Mouse (Mus musculus) stomach, postnatal 0 days (tissue): ENCODE measurements around the gene Ube2s. TPM values are rescaled to one million over a fixed set of nuclear protein-coding genes. Genes with fewer than 3 reads are reported as not detected.
"Not testable (repeated sequence)": the region's sequence is repeated elsewhere in the genome, so short reads cannot be mapped to it uniquely, and the experiment has no call there.

ENCODE experiments used
- ATAC-seq: fragments of 200-750 bp; cut with Nextera tagmentation; 2 replicates; pipeline ENCODE4 v1.8.0; 2017; ENCODE audit not compliant: low FRiP score, low TSS enrichment
- DNase-seq: peaks from one replicate; pipeline ENCODE4 v3.0.0-alpha.2; 2016; ENCODE audit warnings: low spot score
- H3K27ac ChIP-seq: fragments of 300-500 bp; sonication (generic); replicated peaks from 2 replicates; pipeline ENCODE4 v1.5.1; 2014; ENCODE audit warnings: mild to moderate bottlenecking, control low read depth
- H3K27me3 ChIP-seq: fragments of 300-500 bp; sonication (generic); 2 replicates; pipeline ENCODE4 v1.6.1; 2014; ENCODE audit warnings: low read length; ENCODE audit not compliant: control insufficient read depth, insufficient read depth
- H3K36me3 ChIP-seq: fragments of 300-500 bp; sonication (generic); 2 replicates; pipeline ENCODE4 v1.6.1; 2014; ENCODE audit warnings: low read length, mixed read lengths; ENCODE audit not compliant: control insufficient read depth, insufficient read depth
- H3K4me1 ChIP-seq: fragments of 300-500 bp; sonication (generic); replicated peaks from 2 replicates; pipeline ENCODE4 v1.6.1; 2014; ENCODE audit warnings: antibody characterized with exemption; ENCODE audit not compliant: control insufficient read depth, insufficient read depth
- H3K4me2 ChIP-seq: fragments of 300-500 bp; sonication (generic); replicated peaks from 2 replicates; pipeline ENCODE4 v1.6.1; 2014; ENCODE audit warnings: low read depth, mild to moderate bottlenecking, control low read depth, moderate library complexity
- H3K4me3 ChIP-seq: fragments of 300-500 bp; sonication (generic); 2 replicates; pipeline ENCODE4 v1.5.1; 2014; ENCODE audit warnings: low read depth, low read length, control low read depth
- H3K9ac ChIP-seq: fragments of 300-500 bp; sonication (generic); 2 replicates; pipeline ENCODE4 v1.6.1; 2014; ENCODE audit warnings: mild to moderate bottlenecking, low read length, control low read depth, mixed read lengths
- H3K9me3 ChIP-seq: fragments of 300-500 bp; sonication (generic); 2 replicates; pipeline ENCODE4 v1.6.1; 2016; ENCODE audit warnings: low read length; ENCODE audit not compliant: control insufficient read depth
- CTCF ChIP-seq: IDR thresholded peaks from 2 replicates; pipeline ENCODE4 v1.5.1; 2016; ENCODE audit warnings: antibody characterized with exemption, low read depth, mild to moderate bottlenecking, moderate library complexity
- EP300 ChIP-seq: optimal IDR thresholded peaks from 2 replicates; pipeline ENCODE3; 2016; ENCODE audit warnings: antibody characterized with exemption
- WGBS: fragments of 180-500 bp; shearing (Covaris S2); extraction: QIAGEN DNeasy Blood & Tissue Kit; methylation state at CpG from one replicate; pipeline ENCODE4 v1.1.7; 2014; 5-methylcytosine and 5-hydroxymethylcytosine counted together
- polyA plus RNA-seq: library from polyadenylated mRNA; unstranded; fragments of >200 nt; fragmentation: Nextera tagmentation; extraction: Ambion mirVana; gene quantifications from 2 replicates; pipeline ENCODE4 v1.2.1, GENCODE M21; 2015

Gene Ube2s
- polyA plus RNA-seq, 1 experiment from 2014 or later: 111 TPM

DNA sequence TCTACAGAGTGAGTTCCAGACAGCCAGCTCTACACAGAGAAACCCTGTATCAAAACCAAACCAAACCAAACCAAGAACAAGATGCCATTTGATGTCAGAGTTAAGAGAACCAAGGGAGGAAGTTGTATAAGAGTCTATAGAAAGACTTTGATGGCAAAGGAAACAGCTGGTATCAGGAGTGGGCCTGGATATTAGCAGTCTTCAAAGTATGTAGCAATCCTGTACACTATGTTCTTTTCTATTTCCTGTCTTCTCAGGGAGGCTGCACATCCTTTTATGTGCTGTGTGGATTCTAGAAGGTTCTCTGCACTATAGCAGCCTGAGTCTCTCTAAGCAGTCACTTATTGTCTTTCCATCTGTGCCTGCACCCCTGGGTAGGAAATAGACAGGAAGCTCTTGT is 4.2 kb upstream of the Ube2s start:
- Histone ChIP-seq H3K36me3 (no peaks in the 10 kb centered on the region), H3K4me2 (no peak overlapping the region), H3K4me1 (no peaks in the 10 kb centered on the region), H3K9me3 (no peaks in the 10 kb centered on the region), H3K4me3 (no peak overlapping the region), H3K27ac (no peak overlapping the region), H3K9ac (no peak overlapping the region), H3K27me3 (no peaks in the 10 kb centered on the region)
- no peak for DNase-seq
- ATAC-seq: no peak
- TF ChIP-seq EP300: no peak
- no peak for TF ChIP-seq CTCF

DNA sequence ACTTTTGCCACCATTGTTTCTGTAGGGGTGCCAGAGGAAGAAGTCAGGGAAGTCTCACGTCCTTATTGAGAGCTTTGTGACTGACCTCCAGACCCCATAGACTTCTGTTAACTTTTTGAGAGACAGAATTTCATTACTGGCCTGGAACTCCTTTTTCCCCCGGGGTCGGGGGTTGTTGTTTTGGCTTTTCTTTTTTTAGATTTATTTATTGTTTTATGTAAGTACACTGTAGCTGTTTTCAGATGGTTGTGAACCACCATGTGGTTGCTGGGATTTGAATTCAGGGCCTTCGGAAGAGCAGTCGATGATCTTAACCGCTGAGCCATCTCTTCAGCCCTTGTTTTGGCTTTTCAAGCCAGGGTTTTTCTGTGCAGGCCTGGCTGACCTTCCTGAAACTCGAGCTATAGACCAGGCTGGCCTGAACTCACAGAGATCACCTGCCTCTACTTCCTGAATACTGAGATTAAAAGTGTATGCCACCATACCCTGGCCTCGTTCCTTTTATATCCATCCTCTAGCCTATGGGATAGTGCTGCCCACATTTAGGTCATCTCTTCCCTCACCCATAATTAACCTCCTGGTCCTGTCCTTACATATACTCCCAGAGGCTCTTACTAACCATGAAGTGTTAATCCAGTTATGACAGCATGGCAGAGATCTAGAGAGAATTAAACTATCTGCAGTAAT is 858 bp upstream of the Ube2s start:
- H3K9ac ChIP-seq: peak overlapping the region; percentile 55; the same call in 1 of the 2 replicates
- H3K4me2 ChIP-seq: peak overlapping the region; percentile 61
- 15% methylated on average over 8 of the region's 8 CpGs for WGBS
- ATAC-seq: no peak
- H3K27ac ChIP-seq: peak overlapping the region; percentile 93
- H3K9me3 ChIP-seq: no peaks in the 10 kb centered on the region
- DNase-seq: no peak
- no peaks in the 10 kb centered on the region for H3K4me1 ChIP-seq
- H3K4me3 ChIP-seq: peak overlapping the region; percentile 48
- no peak for TF ChIP-seq CTCF
- no peak for TF ChIP-seq EP300
- H3K36me3 ChIP-seq: peaks cover 5% of the 10 kb centered on the region; the same call in 1 of the 2 replicates
- no peaks in the 10 kb centered on the region for H3K27me3 ChIP-seq

- no peaks in the 10 kb centered on the region for H3K9me3 ChIP-seq
- peak overlapping the region; percentile 94 for H3K4me3 ChIP-seq
- ATAC-seq (no peak), DNase-seq (peak; percentile 58)
- peaks cover 8% of the 10 kb centered on the region; the same call in 1 of the 2 replicates for H3K36me3 ChIP-seq
- TF ChIP-seq EP300 (no peak), CTCF (no peak)
- under 1% methylated on average over 24 of the region's 36 CpGs for WGBS
- H3K4me2 ChIP-seq: peak overlapping the region; percentile 73
- no peaks in the 10 kb centered on the region for H3K27me3 ChIP-seq
- H3K27ac ChIP-seq: peak overlapping the region; percentile 94
- H3K4me1 ChIP-seq: no peaks in the 10 kb centered on the region
- H3K9ac ChIP-seq: peak overlapping the region; percentile 94
Measured at GRCm38 (mm10) chr7:4811842-4812302, 518 bp downstream of the Ube2s start.

DNA sequence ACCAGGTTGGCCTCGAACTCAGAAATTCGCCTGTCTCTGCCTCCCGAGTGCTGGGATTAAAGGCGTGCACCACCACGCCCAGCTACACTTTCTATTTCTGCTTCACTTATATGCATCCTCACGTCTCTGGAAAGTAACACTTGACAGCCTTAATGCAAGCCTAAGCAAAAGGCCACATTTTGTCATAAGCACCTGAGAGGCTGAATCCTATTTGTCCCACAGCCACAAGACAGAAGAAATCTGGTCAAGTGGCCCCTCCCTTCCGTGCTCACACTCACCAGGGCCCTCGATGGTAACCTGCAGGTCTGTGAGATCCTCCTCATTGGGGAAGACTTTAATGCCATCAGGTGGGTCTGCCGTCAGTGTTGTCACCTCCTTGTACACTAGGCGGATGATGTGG is 1.3 kb downstream of the Ube2s start:
- H3K4me1 ChIP-seq, H3K9me3 ChIP-seq, DNase-seq, ATAC-seq, H3K27ac ChIP-seq, H3K27me3 ChIP-seq, H3K36me3 ChIP-seq: not testable (repeated sequence)
- 28% methylated on average over 10 of the region's 10 CpGs for WGBS
- Histone ChIP-seq H3K9ac (peak overlapping the region; percentile 94), H3K4me2 (peak overlapping the region; percentile 73), H3K4me3 (peak overlapping the region; percentile 94)

DNA sequence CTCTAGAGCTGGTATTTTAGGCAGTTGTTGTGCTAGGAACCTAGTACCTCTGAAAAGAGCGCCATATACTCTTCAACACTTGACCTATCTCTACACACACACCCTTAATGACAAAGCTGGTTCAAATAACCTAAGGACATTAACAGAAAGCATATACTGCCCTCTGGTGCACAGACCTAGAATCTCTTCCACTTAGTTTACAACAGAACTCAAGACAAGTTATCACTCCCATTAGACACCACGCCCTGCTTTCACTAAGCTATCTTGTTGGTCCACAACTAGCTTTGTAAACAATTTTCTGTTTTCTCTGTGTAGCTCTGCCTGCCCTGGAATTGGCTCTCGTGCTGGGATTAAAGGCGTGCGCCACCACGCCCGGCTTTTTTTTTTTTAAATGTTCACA is 5.7 kb downstream of the Ube2s start:
- peak; percentile 37 for DNase-seq
- Histone ChIP-seq H3K9ac (no peak overlapping the region), H3K36me3 (peaks cover 8% of the 10 kb centered on the region), H3K4me2 (no peak overlapping the region), H3K27me3 (no peaks in the 10 kb centered on the region), H3K4me1 (no peaks in the 10 kb centered on the region), H3K4me3 (no peak overlapping the region), H3K9me3 (no peaks in the 10 kb centered on the region), H3K27ac (no peak overlapping the region)
- TF ChIP-seq EP300 (no peak), CTCF (peak; percentile 83)
- 70% methylated on average over 7 of the region's 7 CpGs for WGBS
- peak; percentile 43; the same call in 1 of the 2 replicates for ATAC-seq

DNA sequence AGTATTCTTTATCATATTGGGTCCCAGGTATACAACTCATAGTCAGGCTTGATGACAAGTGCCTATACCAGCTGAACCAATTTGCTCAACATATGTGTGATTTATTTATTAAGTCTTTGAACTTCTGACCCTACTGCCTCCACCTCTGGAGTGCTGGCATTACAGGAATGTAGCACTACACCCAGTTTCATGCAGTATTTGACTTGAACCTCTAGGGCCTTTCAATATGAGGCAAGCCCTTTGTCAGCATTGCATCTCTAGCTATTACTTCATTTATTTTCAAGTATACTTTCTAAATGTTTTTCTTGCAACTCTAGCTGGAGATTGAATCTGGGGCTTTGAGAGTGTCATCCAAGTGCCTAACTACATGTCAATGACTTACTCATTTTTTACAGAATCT is 10.1 kb downstream of the Ube2s start:
- no peaks in the 10 kb centered on the region for H3K4me1 ChIP-seq
- no peaks in the 10 kb centered on the region for H3K9me3 ChIP-seq
- no peak overlapping the region for H3K27ac ChIP-seq
- peaks cover 6% of the 10 kb centered on the region for H3K36me3 ChIP-seq
- H3K4me3 ChIP-seq: no peak overlapping the region
- no peak overlapping the region for H3K9ac ChIP-seq
- H3K27me3 ChIP-seq: no peaks in the 10 kb centered on the region
- DNase-seq (no peak), ATAC-seq (no peak)
- no peak overlapping the region for H3K4me2 ChIP-seq
- TF ChIP-seq EP300: no peak
- 0 out of 2 replicates have a peak, but pooled peaks have one; percentile 4 for TF ChIP-seq CTCF
